Mouse (Mus musculus) lung, adult 2 months (tissue): Measurements from ENCODE around the gene Chd2. TPM values are rescaled to one million over a fixed set of nuclear protein-coding genes. Genes with fewer than 3 reads are reported as not detected.

Experiments used
- DNase-seq: peaks from one replicate; pipeline ENCODE4 v3.0.0; 2022
- H3K4me1 ChIP-seq: fragments of 200-500 bp; 2 replicates; pipeline ENCODE4 v1.6.1; 2011; ENCODE audit warnings: low read length; ENCODE audit not compliant: control insufficient read depth, insufficient read depth
- H3K4me3 ChIP-seq: fragments of 200-500 bp; replicated peaks from 2 replicates; pipeline ENCODE3; 2011; ENCODE audit warnings: low read depth, mild to moderate bottlenecking, control low read depth, low read length; ENCODE audit errors: extremely low read depth
- CTCF ChIP-seq: fragments of 200-500 bp; IDR thresholded peaks from 2 replicates; pipeline ENCODE4 v1.5.1; 2011; ENCODE audit warnings: mild to moderate bottlenecking, low read length, control low read depth; ENCODE audit not compliant: insufficient read depth
- POLR2A ChIP-seq: fragments of 200-500 bp; IDR thresholded peaks from 2 replicates; pipeline ENCODE4 v1.6.1; 2011; ENCODE audit warnings: low read depth, mild to moderate bottlenecking, control low read depth, low read length, borderline replicate concordance; ENCODE audit errors: extremely low read depth
- WGBS: fragments of 180-500 bp; shearing (Covaris S2); methylation state at CpG from one replicate; pipeline ENCODE4 v1.1.7; 2018; 5-methylcytosine and 5-hydroxymethylcytosine counted together
- polyA plus RNA-seq: library from polyadenylated mRNA; depleted of rRNA; stranded (reverse); fragments of >200 nt; gene quantifications from 2 replicates; pipeline ENCODE4 v1.2.3, GENCODE M21; 2012

Chd2 gene
- polyA plus RNA-seq, 1 experiment = 48.5 TPM

GRCm38 (mm10) chr7:73542131-73542853, 662 bp upstream of the Chd2 start:
- H3K4me3 ChIP-seq = no peak overlapping the region
- 62% methylated on average over 7 of the region's 7 CpGs for WGBS
- DNase-seq = no peak

GRCm38 (mm10) chr7:73541079-73541390, 595 bp downstream of the Chd2 start:
- 1% methylated on average over 4 of the region's 4 CpGs for WGBS
- TF ChIP-seq CTCF = no peak
- TF ChIP-seq POLR2A = no peak
- no peak for DNase-seq
- peak overlapping the region; percentile 77 for H3K4me3 ChIP-seq
- peaks cover 9% of the 10 kb centered on the region for H3K4me1 ChIP-seq

More at GRCm38 (mm10) chr7:73542131-73542853, 662 bp upstream of the Chd2 start:
- H3K4me1 ChIP-seq = peaks cover 18% of the 10 kb centered on the region
- TF ChIP-seq CTCF (no peak), POLR2A (no peak)

- Histone ChIP-seq H3K4me1 (peaks cover 11% of the 10 kb centered on the region), H3K4me3 (peak overlapping the region; percentile 77)
- no peak for DNase-seq
- WGBS = 1% methylated on average over 12 of the region's 12 CpGs
- TF ChIP-seq CTCF = no peak
- 0 out of 2 replicates have a peak, but pooled peaks have one; percentile 13 for TF ChIP-seq POLR2A
These were observed 1.2 kb downstream of the Chd2 start for GRCm38 (mm10) chr7:73540202-73541078.

GRCm38 (mm10) chr7:73539116-73539682, 2.4 kb downstream of the Chd2 start:
- peaks cover 12% of the 10 kb centered on the region for H3K4me1 ChIP-seq
- no peak for DNase-seq
- TF ChIP-seq POLR2A (no peak), CTCF (no peak)
- peak overlapping the region; percentile 66 for H3K4me3 ChIP-seq
- 10% methylated on average over 2 of the region's 2 CpGs for WGBS

- H3K4me3 ChIP-seq = peak overlapping the region; percentile 57
- TF ChIP-seq CTCF = no peak
- no peak for TF ChIP-seq POLR2A
- WGBS = 3% methylated on average over 4 of the region's 4 CpGs
- no peak for DNase-seq
- H3K4me1 ChIP-seq = peaks cover 16% of the 10 kb centered on the region
These were observed 3.1 kb downstream of the Chd2 start for GRCm38 (mm10) chr7:73538424-73539079.

- TF ChIP-seq CTCF = no peak; the same call in 1 of the 2 replicates
- TF ChIP-seq POLR2A = peak; percentile 96
- peak; percentile 100 for DNase-seq
- WGBS = under 1% methylated on average over 46 of the region's 46 CpGs
- peak overlapping the region; percentile 62 for H3K4me3 ChIP-seq
- peaks cover 23% of the 10 kb centered on the region for H3K4me1 ChIP-seq
These were observed 3.8 kb downstream of the Chd2 start for GRCm38 (mm10) chr7:73537634-73538423.

- DNase-seq = no peak
- TF ChIP-seq CTCF (no peak), POLR2A (no peak)
- Histone ChIP-seq H3K4me1 (peaks cover 26% of the 10 kb centered on the region), H3K4me3 (peak overlapping the region; percentile 62)
- WGBS = 3% methylated on average over 10 of the region's 10 CpGs
These were observed 4.4 kb downstream of the Chd2 start for GRCm38 (mm10) chr7:73537228-73537627.

- no peak for DNase-seq
- H3K4me3 ChIP-seq = no peak overlapping the region
- WGBS = 22% methylated on average over 2 of the region's 2 CpGs
- H3K4me1 ChIP-seq = peaks cover 28% of the 10 kb centered on the region
- TF ChIP-seq POLR2A (no peak), CTCF (no peak)
These were observed 5.1 kb downstream of the Chd2 start for GRCm38 (mm10) chr7:73536579-73536978.
